Mouse (Mus musculus): ENCODE results near the gene Krt13. TPM values are rescaled to one million over a fixed set of nuclear protein-coding genes. Genes with fewer than 3 reads are reported as not detected.
A peak's percentile ranks its signal among the peaks of the same experiment; 100 is the strongest.

Gene Krt13
- 0.29 TPM in 1 of 2 replicates, not detected in the other for polyA plus RNA-seq (2015; fragmentation: Nextera tagmentation; extraction: Ambion mirVana)

GRCm38 (mm10) chr11:100121466-100121865 lies at the start of gene Krt13:
Krt13 (minus strand) TSS chr11:100121566.
- Histone ChIP-seq H3K9ac (ENCODE audit: low read depth, low read length) (no peak within 1 kb of the TSS), H3K27ac (ENCODE audit: low read length) (no peak within 1 kb of the TSS), H3K4me2 (ENCODE audit: low read depth, low read length) (no peak within 1 kb of the TSS), H3K9me3 (ENCODE audit: control insufficient read depth, low read length) (no peaks in the 10 kb centered on the region), H3K4me1 (ENCODE audit: control insufficient read depth, insufficient read depth, low read length) (no peaks in the 10 kb centered on the region), H3K27me3 (replicated peaks; ENCODE audit: control insufficient read depth, insufficient read depth, low read length) (no peaks in the 10 kb centered on the region), H3K4me3 (ENCODE audit: low read length) (no peak within 1 kb of the TSS), H3K36me3 (ENCODE audit: control insufficient read depth, insufficient read depth, low read length) (no peaks in the 10 kb centered on the region)
- no peak for ATAC-seq
- WGBS: 71% methylated on average over 3 of the region's 3 CpGs

- Histone ChIP-seq H3K27ac (ENCODE audit: low read length) (peak overlapping the region; percentile 76), H3K36me3 (ENCODE audit: control insufficient read depth, insufficient read depth, low read length) (no peaks in the 10 kb centered on the region), H3K9me3 (ENCODE audit: control insufficient read depth, low read length) (no peaks in the 10 kb centered on the region), H3K9ac (ENCODE audit: low read depth, low read length) (no peak overlapping the region), H3K4me3 (ENCODE audit: low read length) (no peak overlapping the region), H3K4me1 (ENCODE audit: control insufficient read depth, insufficient read depth, low read length) (peaks cover 27% of the 10 kb centered on the region), H3K27me3 (replicated peaks; ENCODE audit: control insufficient read depth, insufficient read depth, low read length) (no peaks in the 10 kb centered on the region), H3K4me2 (ENCODE audit: low read depth, low read length) (peak overlapping the region; percentile 38)
- ATAC-seq: peak; percentile 61
- WGBS: 21% methylated on average over 14 of the region's 14 CpGs
These were observed 47.7 kb upstream of the Krt13 start for GRCm38 (mm10) chr11:100168765-100169762.

- H3K9ac ChIP-seq (ENCODE audit: low read depth, low read length): peak overlapping the region; percentile 6; the same call in 1 of the 2 replicates
- peak overlapping the region; percentile 76 for H3K27ac ChIP-seq (ENCODE audit: low read length)
- H3K4me1 ChIP-seq (ENCODE audit: control insufficient read depth, insufficient read depth, low read length): peaks cover 28% of the 10 kb centered on the region
- H3K4me3 ChIP-seq (ENCODE audit: low read length): no peak overlapping the region
- H3K9me3 ChIP-seq (ENCODE audit: control insufficient read depth, low read length): no peaks in the 10 kb centered on the region
- peak overlapping the region; percentile 8; the same call in 1 of the 2 replicates for H3K4me2 ChIP-seq (ENCODE audit: low read depth, low read length)
- H3K36me3 ChIP-seq (ENCODE audit: control insufficient read depth, insufficient read depth, low read length): no peaks in the 10 kb centered on the region
- no peaks in the 10 kb centered on the region for H3K27me3 ChIP-seq (replicated peaks; ENCODE audit: control insufficient read depth, insufficient read depth, low read length)
- WGBS: 48% methylated on average over 8 of the region's 8 CpGs
- peak; percentile 74 for ATAC-seq
These were observed 46.7 kb upstream of the Krt13 start for GRCm38 (mm10) chr11:100168071-100168470.

- peak overlapping the region; percentile 72 for H3K27ac ChIP-seq (ENCODE audit: low read length)
- no peak overlapping the region for H3K4me3 ChIP-seq (ENCODE audit: low read length)
- peaks cover 28% of the 10 kb centered on the region for H3K4me1 ChIP-seq (ENCODE audit: control insufficient read depth, insufficient read depth, low read length)
- H3K9ac ChIP-seq (ENCODE audit: low read depth, low read length): no peak overlapping the region
- H3K9me3 ChIP-seq (ENCODE audit: control insufficient read depth, low read length): no peaks in the 10 kb centered on the region
- 36% methylated on average over 7 of the region's 7 CpGs for WGBS
- peak; percentile 53 for ATAC-seq
- peak overlapping the region; percentile 37 for H3K4me2 ChIP-seq (ENCODE audit: low read depth, low read length)
- H3K36me3 ChIP-seq (ENCODE audit: control insufficient read depth, insufficient read depth, low read length): no peaks in the 10 kb centered on the region
- H3K27me3 ChIP-seq (replicated peaks; ENCODE audit: control insufficient read depth, insufficient read depth, low read length): no peaks in the 10 kb centered on the region
These were observed 43.0 kb upstream of the Krt13 start for GRCm38 (mm10) chr11:100164392-100164791.

GRCm38 (mm10) chr11:100157908-100158477 lies 36.6 kb upstream of the Krt13 start:
- peak overlapping the region; percentile 20 for H3K4me2 ChIP-seq (ENCODE audit: low read depth, low read length)
- peak overlapping the region; percentile 92 for H3K27ac ChIP-seq (ENCODE audit: low read length)
- H3K9ac ChIP-seq (ENCODE audit: low read depth, low read length): no peak overlapping the region
- no peaks in the 10 kb centered on the region for H3K9me3 ChIP-seq (ENCODE audit: control insufficient read depth, low read length)
- H3K36me3 ChIP-seq (ENCODE audit: control insufficient read depth, insufficient read depth, low read length): no peaks in the 10 kb centered on the region
- peak; percentile 66 for ATAC-seq
- no peaks in the 10 kb centered on the region for H3K27me3 ChIP-seq (replicated peaks; ENCODE audit: control insufficient read depth, insufficient read depth, low read length)
- WGBS: 33% methylated on average over 6 of the region's 6 CpGs
- peaks cover 19% of the 10 kb centered on the region for H3K4me1 ChIP-seq (ENCODE audit: control insufficient read depth, insufficient read depth, low read length)
- no peak overlapping the region for H3K4me3 ChIP-seq (ENCODE audit: low read length)

- H3K4me1 ChIP-seq (ENCODE audit: control insufficient read depth, insufficient read depth, low read length): peaks cover 19% of the 10 kb centered on the region
- peak overlapping the region; percentile 92 for H3K27ac ChIP-seq (ENCODE audit: low read length)
- no peaks in the 10 kb centered on the region for H3K36me3 ChIP-seq (ENCODE audit: control insufficient read depth, insufficient read depth, low read length)
- WGBS: 64% methylated on average over 3 of the region's 3 CpGs
- H3K27me3 ChIP-seq (replicated peaks; ENCODE audit: control insufficient read depth, insufficient read depth, low read length): no peaks in the 10 kb centered on the region
- no peaks in the 10 kb centered on the region for H3K9me3 ChIP-seq (ENCODE audit: control insufficient read depth, low read length)
- H3K9ac ChIP-seq (ENCODE audit: low read depth, low read length): no peak overlapping the region
- H3K4me2 ChIP-seq (ENCODE audit: low read depth, low read length): peak overlapping the region; percentile 20
- peak; percentile 51 for ATAC-seq
- H3K4me3 ChIP-seq (ENCODE audit: low read length): peak overlapping the region; percentile 23; the same call in 1 of the 2 replicates
These were observed 36.0 kb upstream of the Krt13 start for GRCm38 (mm10) chr11:100157331-100157730.

- Histone ChIP-seq H3K4me1 (ENCODE audit: control insufficient read depth, insufficient read depth, low read length) (peaks cover 21% of the 10 kb centered on the region), H3K4me2 (ENCODE audit: low read depth, low read length) (peak overlapping the region; percentile 33; the same call in 1 of the 2 replicates), H3K4me3 (ENCODE audit: low read length) (no peak overlapping the region), H3K9ac (ENCODE audit: low read depth, low read length) (peak overlapping the region; percentile 30), H3K36me3 (ENCODE audit: control insufficient read depth, insufficient read depth, low read length) (no peaks in the 10 kb centered on the region), H3K9me3 (ENCODE audit: control insufficient read depth, low read length) (no peaks in the 10 kb centered on the region), H3K27me3 (replicated peaks; ENCODE audit: control insufficient read depth, insufficient read depth, low read length) (no peaks in the 10 kb centered on the region), H3K27ac (ENCODE audit: low read length) (peak overlapping the region; percentile 82)
- no peak for ATAC-seq
- WGBS: 50% methylated on average over 8 of the region's 8 CpGs
These were observed 34.3 kb upstream of the Krt13 start for GRCm38 (mm10) chr11:100155497-100156255.

- ATAC-seq: no peak
- Histone ChIP-seq H3K4me3 (ENCODE audit: low read length) (no peak within 1 kb of the TSS), H3K9me3 (ENCODE audit: control insufficient read depth, low read length) (no peaks in the 10 kb centered on the region), H3K4me2 (ENCODE audit: low read depth, low read length) (peak within 1 kb of the TSS; percentile 22), H3K27me3 (replicated peaks; ENCODE audit: control insufficient read depth, insufficient read depth, low read length) (0 out of 2 replicates have a peak, but pooled peaks cover 5% of the 10 kb centered on the region), H3K36me3 (ENCODE audit: control insufficient read depth, insufficient read depth, low read length) (no peaks in the 10 kb centered on the region), H3K9ac (ENCODE audit: low read depth, low read length) (no peak within 1 kb of the TSS), H3K4me1 (ENCODE audit: control insufficient read depth, insufficient read depth, low read length) (peaks cover 26% of the 10 kb centered on the region), H3K27ac (ENCODE audit: low read length) (peak within 1 kb of the TSS; percentile 91)
- 55% methylated on average over 9 of the region's 9 CpGs for WGBS
These were observed 27.4 kb upstream of the Krt13 start, which contains the start of gene Krt19 for GRCm38 (mm10) chr11:100148615-100149330. Krt19 (minus strand) TSS chr11:100148665.
